Mouse (Mus musculus) intestine, embryonic 15.5 days (tissue): ENCODE results near the gene Erf. TPM values are rescaled to one million over a fixed set of nuclear protein-coding genes. Genes with fewer than 3 reads are reported as not detected.

ENCODE experiments used
- ATAC-seq: fragments of 200-750 bp; cut with Nextera tagmentation; 2 replicates; pipeline ENCODE4 v1.8.0; 2017; ENCODE audit warnings: moderate TSS enrichment, moderate library complexity
- H3K27ac ChIP-seq: fragments of 300-500 bp; sonication (generic); 2 replicates; pipeline ENCODE4 v1.5.1; 2015; ENCODE audit warnings: mild to moderate bottlenecking, inconsistent platforms
- H3K27me3 ChIP-seq: fragments of 300-500 bp; sonication (generic); replicated peaks from 2 replicates; pipeline ENCODE4 v1.6.1; 2015; ENCODE audit warnings: inconsistent platforms
- H3K36me3 ChIP-seq: fragments of 300-500 bp; sonication (generic); 2 replicates; pipeline ENCODE4 v1.6.1; 2015; ENCODE audit warnings: inconsistent platforms
- H3K4me1 ChIP-seq: fragments of 300-500 bp; sonication (generic); replicated peaks from 2 replicates; pipeline ENCODE4 v1.6.1; 2015; ENCODE audit warnings: inconsistent platforms
- H3K4me2 ChIP-seq: fragments of 300-500 bp; sonication (generic); replicated peaks from 2 replicates; pipeline ENCODE4 v1.6.1; 2015; ENCODE audit warnings: mild to moderate bottlenecking, inconsistent platforms
- H3K4me3 ChIP-seq: fragments of 300-500 bp; sonication (generic); replicated peaks from 2 replicates; pipeline ENCODE4 v1.5.1; 2015; ENCODE audit warnings: inconsistent platforms
- H3K9ac ChIP-seq: fragments of 300-500 bp; sonication (generic); 2 replicates; pipeline ENCODE4 v1.6.1; 2015; ENCODE audit warnings: inconsistent platforms
- H3K9me3 ChIP-seq: fragments of 300-500 bp; sonication (generic); 2 replicates; pipeline ENCODE4 v1.6.1; 2016; ENCODE audit warnings: inconsistent platforms
- WGBS: fragments of 180-500 bp; shearing (Covaris S2); methylation state at CpG from one replicate; pipeline ENCODE4 v1.1.7; 2015; 5-methylcytosine and 5-hydroxymethylcytosine counted together
- polyA plus RNA-seq: library from polyadenylated mRNA; unstranded; fragments of >200 nt; fragmentation: Nextera tagmentation; extraction: Ambion mirVana; gene quantifications from 2 replicates; pipeline ENCODE4 v1.2.1, GENCODE M21; 2015

Erf gene
- polyA plus RNA-seq, 1 experiment from 2014 or later = 14.8 TPM

GRCm38 (mm10) chr7:25219756-25220456, 30.7 kb downstream of the Erf start:
- peaks cover 40% of the 10 kb centered on the region for H3K4me1 ChIP-seq
- peak; percentile 80 for ATAC-seq
- H3K9ac ChIP-seq = peak overlapping the region; percentile 79
- H3K4me2 ChIP-seq = peak overlapping the region; percentile 95
- no peaks in the 10 kb centered on the region for H3K27me3 ChIP-seq
- H3K9me3 ChIP-seq = no peaks in the 10 kb centered on the region
- peak overlapping the region; percentile 92 for H3K27ac ChIP-seq
- 0 out of 2 replicates have a peak, but pooled peaks cover 8% of the 10 kb centered on the region for H3K36me3 ChIP-seq
- peak overlapping the region; percentile 80 for H3K4me3 ChIP-seq
- WGBS = 3% methylated on average over 31 of the region's 31 CpGs

GRCm38 (mm10) chr7:25219416-25219750, 31.2 kb downstream of the Erf start:
- Histone ChIP-seq H3K9ac (peak overlapping the region; percentile 74), H3K4me2 (peak overlapping the region; percentile 95), H3K4me1 (peaks cover 40% of the 10 kb centered on the region), H3K9me3 (no peaks in the 10 kb centered on the region), H3K36me3 (0 out of 2 replicates have a peak, but pooled peaks cover 6% of the 10 kb centered on the region), H3K27me3 (no peaks in the 10 kb centered on the region), H3K27ac (peak overlapping the region; percentile 92), H3K4me3 (peak overlapping the region; percentile 80)
- no peak for ATAC-seq
- 0% methylated on average over 16 of the region's 16 CpGs for WGBS

- peak overlapping the region; percentile 80 for H3K4me3 ChIP-seq
- peak overlapping the region; percentile 95 for H3K4me2 ChIP-seq
- ATAC-seq = peak; percentile 31
- H3K9ac ChIP-seq = peak overlapping the region; percentile 74
- H3K4me1 ChIP-seq = peaks cover 40% of the 10 kb centered on the region
- peak overlapping the region; percentile 92 for H3K27ac ChIP-seq
- H3K9me3 ChIP-seq = no peaks in the 10 kb centered on the region
- no peaks in the 10 kb centered on the region for H3K27me3 ChIP-seq
- under 1% methylated on average over 52 of the region's 53 CpGs for WGBS
- H3K36me3 ChIP-seq = 0 out of 2 replicates have a peak, but pooled peaks cover 3% of the 10 kb centered on the region
Observed at GRCm38 (mm10) chr7:25218705-25219415, 31.7 kb downstream of the Erf start.

GRCm38 (mm10) chr7:25217653-25218395, 32.7 kb downstream of the Erf start:
- peak overlapping the region; percentile 80; the same call in 1 of the 2 replicates for H3K4me3 ChIP-seq
- WGBS = 60% methylated on average over 12 of the region's 12 CpGs
- H3K27me3 ChIP-seq = no peaks in the 10 kb centered on the region
- no peak overlapping the region for H3K27ac ChIP-seq
- ATAC-seq = no peak
- peak overlapping the region; percentile 74 for H3K9ac ChIP-seq
- no peaks in the 10 kb centered on the region for H3K9me3 ChIP-seq
- H3K4me1 ChIP-seq = peaks cover 37% of the 10 kb centered on the region
- H3K4me2 ChIP-seq = peak overlapping the region; percentile 95
- H3K36me3 ChIP-seq = 0 out of 2 replicates have a peak, but pooled peaks cover 3% of the 10 kb centered on the region

GRCm38 (mm10) chr7:25214172-25214571, 36.4 kb downstream of the Erf start:
- no peak overlapping the region for H3K4me2 ChIP-seq
- H3K4me3 ChIP-seq = no peak overlapping the region
- H3K27ac ChIP-seq = no peak overlapping the region
- no peaks in the 10 kb centered on the region for H3K9me3 ChIP-seq
- no peaks in the 10 kb centered on the region for H3K27me3 ChIP-seq
- no peak overlapping the region for H3K9ac ChIP-seq
- peaks cover 19% of the 10 kb centered on the region for H3K4me1 ChIP-seq
- H3K36me3 ChIP-seq = peaks cover 6% of the 10 kb centered on the region; the same call in 1 of the 2 replicates
- ATAC-seq = no peak
- WGBS = 94% methylated on average over 2 of the region's 2 CpGs

- WGBS = 74% methylated on average over 3 of the region's 3 CpGs
- Histone ChIP-seq H3K9me3 (no peaks in the 10 kb centered on the region), H3K36me3 (peaks cover 6% of the 10 kb centered on the region; the same call in 1 of the 2 replicates), H3K4me3 (no peak overlapping the region), H3K27ac (no peak overlapping the region), H3K4me2 (no peak overlapping the region), H3K4me1 (peaks cover 14% of the 10 kb centered on the region), H3K27me3 (no peaks in the 10 kb centered on the region), H3K9ac (no peak overlapping the region)
- no peak for ATAC-seq
Observed at GRCm38 (mm10) chr7:25213099-25213498, 37.5 kb downstream of the Erf start.

- H3K4me2 ChIP-seq = no peak overlapping the region
- no peak overlapping the region for H3K27ac ChIP-seq
- H3K36me3 ChIP-seq = peaks cover 6% of the 10 kb centered on the region; the same call in 1 of the 2 replicates
- no peak overlapping the region for H3K4me3 ChIP-seq
- H3K4me1 ChIP-seq = peaks cover 14% of the 10 kb centered on the region
- 78% methylated on average over 4 of the region's 4 CpGs for WGBS
- H3K9ac ChIP-seq = no peak overlapping the region
- no peaks in the 10 kb centered on the region for H3K27me3 ChIP-seq
- no peaks in the 10 kb centered on the region for H3K9me3 ChIP-seq
- ATAC-seq = no peak
Observed at GRCm38 (mm10) chr7:25210482-25210881, 40.1 kb downstream of the Erf start.

- peak; percentile 82 for ATAC-seq
- peaks cover 16% of the 10 kb centered on the region for H3K4me1 ChIP-seq
- no peaks in the 10 kb centered on the region for H3K27me3 ChIP-seq
- no peak overlapping the region for H3K9ac ChIP-seq
- no peak overlapping the region for H3K4me3 ChIP-seq
- H3K36me3 ChIP-seq = peaks cover 3% of the 10 kb centered on the region; the same call in 1 of the 2 replicates
- peak overlapping the region; percentile 33; the same call in 1 of the 2 replicates for H3K27ac ChIP-seq
- no peaks in the 10 kb centered on the region for H3K9me3 ChIP-seq
- WGBS = 63% methylated on average over 3 of the region's 3 CpGs
- peak overlapping the region; percentile 14 for H3K4me2 ChIP-seq
Observed at GRCm38 (mm10) chr7:25209161-25209622, 41.4 kb downstream of the Erf start.

- Histone ChIP-seq H3K27me3 (no peaks in the 10 kb centered on the region), H3K4me2 (no peak overlapping the region), H3K9me3 (no peaks in the 10 kb centered on the region), H3K9ac (no peak overlapping the region), H3K36me3 (peaks cover 8% of the 10 kb centered on the region), H3K4me3 (no peak overlapping the region), H3K27ac (no peak overlapping the region), H3K4me1 (peaks cover 16% of the 10 kb centered on the region)
- WGBS = 77% methylated on average over 16 of the region's 16 CpGs
- ATAC-seq = no peak
Observed at GRCm38 (mm10) chr7:25206094-25206830, 44.3 kb downstream of the Erf start.

GRCm38 (mm10) chr7:25205355-25206093, 45.0 kb downstream of the Erf start:
- H3K9me3 ChIP-seq = no peaks in the 10 kb centered on the region
- H3K27me3 ChIP-seq = no peaks in the 10 kb centered on the region
- H3K4me1 ChIP-seq = peaks cover 16% of the 10 kb centered on the region
- peaks cover 6% of the 10 kb centered on the region for H3K36me3 ChIP-seq
- H3K9ac ChIP-seq = no peak overlapping the region
- 0 out of 2 replicates have a peak overlapping the region, but pooled peaks have one; percentile 1 for H3K27ac ChIP-seq
- 74% methylated on average over 16 of the region's 16 CpGs for WGBS
- 0 out of 2 replicates have a peak overlapping the region, but pooled peaks have one; percentile 17 for H3K4me2 ChIP-seq
- H3K4me3 ChIP-seq = no peak overlapping the region
- ATAC-seq = no peak

- no peak overlapping the region for H3K4me2 ChIP-seq
- H3K4me1 ChIP-seq = peaks cover 10% of the 10 kb centered on the region
- no peak for ATAC-seq
- H3K9ac ChIP-seq = no peak overlapping the region
- H3K27me3 ChIP-seq = no peaks in the 10 kb centered on the region
- peaks cover 5% of the 10 kb centered on the region for H3K36me3 ChIP-seq
- H3K9me3 ChIP-seq = no peaks in the 10 kb centered on the region
- H3K27ac ChIP-seq = no peak overlapping the region
- WGBS = 83% methylated on average over 20 of the region's 20 CpGs
- H3K4me3 ChIP-seq = no peak overlapping the region
Observed at GRCm38 (mm10) chr7:25203624-25204023, 46.9 kb downstream of the Erf start.
